Mouse (Mus musculus) CH12.LX (cell line): Measurements from ENCODE around the gene Blvrb.
A peak's percentile ranks its signal among the peaks of the same experiment; 100 is the strongest.

Experiments used
- CTCF ChIP-seq, 2 experiments: IDR thresholded peaks in 1 of 2; conservative IDR thresholded peaks in 1 of 2; 2 replicates each; pipeline ENCODE4 v1.5.1; 2011 to 2012; ENCODE audit warnings: low read depth in 2 of 2, low read length in 2 of 2, improper control_type of control experiment in 1 of 2, inconsistent platforms in 1 of 2, mild to moderate bottlenecking in 1 of 2, moderate library complexity in 1 of 2
- ETS1 ChIP-seq: conservative IDR thresholded peaks from 2 replicates; pipeline ENCODE4 v1.6.1; 2012; ENCODE audit warnings: low read depth, mild to moderate bottlenecking, inconsistent platforms, low read length, improper control_type of control experiment, moderate library complexity
- JUN ChIP-seq: IDR thresholded peaks from 2 replicates; pipeline ENCODE4 v1.6.1; 2011; ENCODE audit warnings: low read depth, mild to moderate bottlenecking, low read length, improper control_type of control experiment, moderate library complexity; ENCODE audit not compliant: insufficient read depth
- JUND ChIP-seq: conservative IDR thresholded peaks from 2 replicates; pipeline ENCODE4 v1.6.1; 2011; ENCODE audit warnings: low read depth, low read length, improper control_type of control experiment
- KAT2A ChIP-seq: IDR thresholded peaks from 2 replicates; pipeline ENCODE4 v1.6.1; 2012; ENCODE audit warnings: low read length, improper control_type of control experiment, inconsistent platforms; ENCODE audit not compliant: insufficient replicate concordance
- MAFK ChIP-seq: IDR thresholded peaks from 2 replicates; pipeline ENCODE4 v1.6.1; 2011; ENCODE audit warnings: low read length, improper control_type of control experiment; ENCODE audit not compliant: insufficient replicate concordance
- MAX ChIP-seq: IDR thresholded peaks from 2 replicates; pipeline ENCODE4 v1.6.1; 2011; ENCODE audit warnings: low read length, improper control_type of control experiment
- MAZ ChIP-seq: IDR thresholded peaks from 2 replicates; pipeline ENCODE4 v1.6.1; 2012; ENCODE audit warnings: low read depth, mild to moderate bottlenecking, inconsistent platforms, low read length, improper control_type of control experiment, moderate library complexity
- POLR2A ChIP-seq: IDR thresholded peaks from 2 replicates; pipeline ENCODE4 v1.6.1; 2011; ENCODE audit warnings: low read depth, mild to moderate bottlenecking, improper control_type of control experiment, low read length
- POLR2AphosphoS2 ChIP-seq: IDR thresholded peaks from 2 replicates; pipeline ENCODE4 v1.6.1; 2011; ENCODE audit warnings: low read depth, low read length, improper control_type of control experiment
- RCOR1 ChIP-seq: conservative IDR thresholded peaks from 2 replicates; pipeline ENCODE4 v1.6.1; 2012; ENCODE audit warnings: low read depth, mild to moderate bottlenecking, inconsistent platforms, low read length, improper control_type of control experiment
- SIN3A ChIP-seq: IDR thresholded peaks from 2 replicates; pipeline ENCODE4 v1.6.1; 2012; ENCODE audit warnings: low read length, improper control_type of control experiment, inconsistent platforms
- TCF12 ChIP-seq: IDR thresholded peaks from 2 replicates; pipeline ENCODE4 v1.6.1; 2014; ENCODE audit warnings: low read depth, mild to moderate bottlenecking, inconsistent platforms, low read length, improper control_type of control experiment

DNA sequence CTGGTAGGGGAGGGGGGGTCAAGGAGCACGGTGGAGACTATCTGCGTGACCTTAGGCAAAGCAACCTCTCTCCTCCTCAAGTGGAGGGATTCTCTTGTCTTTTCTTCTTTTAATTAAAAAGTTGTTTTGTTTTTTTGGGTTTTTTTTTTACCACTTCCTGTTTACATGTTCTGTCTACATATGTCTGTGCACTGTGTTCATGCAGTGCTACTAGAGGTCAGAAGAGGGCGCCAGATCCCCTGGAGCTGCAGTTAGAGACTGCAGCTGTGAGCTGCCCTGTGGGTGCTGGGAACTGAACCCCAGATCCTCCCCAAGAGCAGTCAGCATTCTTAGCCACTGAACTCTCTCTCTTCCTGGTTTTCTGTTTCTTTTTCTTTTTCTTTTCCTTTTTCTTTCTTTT, 28.7 kb upstream of the Blvrb start:
- no peak for TF ChIP-seq ETS1
- no peak for TF ChIP-seq POLR2A
- peak; percentile 7 to 32; a peak in 2 of 4 replicates for TF ChIP-seq CTCF (conservative IDR thresholded peaks at IDR 0.05 in 1 of 2, IDR thresholded peaks at IDR 0.05 in 1 of 2; ENCODE audit: low read depth in 2 of 2, low read length in 2 of 2)
- no peak for TF ChIP-seq MAZ
- no peak for TF ChIP-seq POLR2AphosphoS2
- no peak for TF ChIP-seq MAX
- TF ChIP-seq TCF12 = no peak
- no peak for TF ChIP-seq MAFK
- no peak for TF ChIP-seq SIN3A
- TF ChIP-seq KAT2A = no peak
- no peak for TF ChIP-seq RCOR1
- no peak for TF ChIP-seq JUN
- no peak for TF ChIP-seq JUND
